Mouse (Mus musculus) thymus, adult 2 months (tissue): Measurements from ENCODE around the gene Ndufb3. TPM values are rescaled to one million over a fixed set of nuclear protein-coding genes. Genes with fewer than 3 reads are reported as not detected.

Experiments
- DNase-seq: peaks from one replicate; pipeline ENCODE4 v3.0.0; 2021
- H3K27ac ChIP-seq: fragments of 200-500 bp; 2 replicates; pipeline ENCODE4 v1.5.1; 2012; ENCODE audit warnings: low read length, control low read depth; ENCODE audit not compliant: control insufficient read depth, insufficient read depth
- H3K27me3 ChIP-seq: fragments of 200-500 bp; 2 replicates; pipeline ENCODE4 v1.6.1; 2012; ENCODE audit warnings: mild to moderate bottlenecking, low read length, moderate library complexity, mixed read lengths; ENCODE audit not compliant: control insufficient read depth, insufficient read depth
- H3K36me3 ChIP-seq: fragments of 200-500 bp; 2 replicates; pipeline ENCODE4 v1.6.1; 2012; ENCODE audit warnings: mild to moderate bottlenecking, low read length, moderate library complexity; ENCODE audit not compliant: control insufficient read depth, insufficient read depth
- H3K4me1 ChIP-seq: fragments of 200-500 bp; replicated peaks from 2 replicates; pipeline ENCODE4 v1.6.1; 2012; ENCODE audit warnings: low read length; ENCODE audit not compliant: control insufficient read depth, insufficient read depth
- H3K4me3 ChIP-seq: fragments of 200-500 bp; 2 replicates; pipeline ENCODE4 v1.5.1; 2012; ENCODE audit warnings: mild to moderate bottlenecking, low read length, control low read depth, moderate library complexity; ENCODE audit not compliant: control insufficient read depth, insufficient read depth
- CTCF ChIP-seq: fragments of 200-500 bp; IDR thresholded peaks from 2 replicates; pipeline ENCODE4 v1.5.1; 2012; ENCODE audit warnings: mild to moderate bottlenecking, control low read depth, low read length, moderate library complexity, borderline replicate concordance; ENCODE audit not compliant: control insufficient read depth, poor library complexity, insufficient read depth; ENCODE audit errors: extremely low read depth
- POLR2A ChIP-seq: fragments of 200-500 bp; IDR thresholded peaks from 2 replicates; pipeline ENCODE4 v1.6.1; 2012; ENCODE audit warnings: mild to moderate bottlenecking, low read length, control low read depth, moderate library complexity; ENCODE audit not compliant: control insufficient read depth, poor library complexity, insufficient read depth; ENCODE audit errors: extremely low read depth
- WGBS: fragments of 180-500 bp; shearing (Covaris S2); methylation state at CpG from one replicate; pipeline ENCODE4 v1.1.7; 2018; 5-methylcytosine and 5-hydroxymethylcytosine counted together
- polyA plus RNA-seq: library from polyadenylated mRNA; depleted of rRNA; stranded (reverse); fragments of >200 nt; gene quantifications from 2 replicates; pipeline ENCODE4 v1.2.3, GENCODE M21; 2012

The Ndufb3 gene
- polyA plus RNA-seq, 1 experiment, result 45.2 TPM

GRCm38 (mm10) chr1:58568456-58569130, 17.6 kb upstream of the Ndufb3 start:
- TF ChIP-seq CTCF (no peak), POLR2A (no peak)
- no peak for DNase-seq
- H3K27me3 ChIP-seq, result no peaks in the 10 kb centered on the region
- no peak overlapping the region for H3K4me3 ChIP-seq
- no peaks in the 10 kb centered on the region for H3K4me1 ChIP-seq
- H3K27ac ChIP-seq, result no peak overlapping the region
- H3K36me3 ChIP-seq, result no peaks in the 10 kb centered on the region

GRCm38 (mm10) chr1:58570437-58570836, 15.7 kb upstream of the Ndufb3 start:
- WGBS, result 94% methylated on average over 4 of the region's 4 CpGs
- H3K4me3 ChIP-seq, result no peak overlapping the region
- H3K4me1 ChIP-seq, result no peaks in the 10 kb centered on the region
- no peaks in the 10 kb centered on the region for H3K27me3 ChIP-seq
- H3K36me3 ChIP-seq, result no peaks in the 10 kb centered on the region
- no peak for TF ChIP-seq POLR2A
- no peak for TF ChIP-seq CTCF
- H3K27ac ChIP-seq, result no peak overlapping the region
- no peak for DNase-seq

GRCm38 (mm10) chr1:58579179-58579578, 7.0 kb upstream of the Ndufb3 start:
- no peak overlapping the region for H3K27ac ChIP-seq
- no peaks in the 10 kb centered on the region for H3K27me3 ChIP-seq
- peak; percentile 43 for DNase-seq
- 92% methylated on average over 2 of the region's 2 CpGs for WGBS
- H3K4me1 ChIP-seq, result no peaks in the 10 kb centered on the region
- H3K4me3 ChIP-seq, result no peak overlapping the region
- no peaks in the 10 kb centered on the region for H3K36me3 ChIP-seq
- TF ChIP-seq POLR2A (no peak), CTCF (no peak)

GRCm38 (mm10) chr1:58582611-58583010, 3.6 kb upstream of the Ndufb3 start:
- TF ChIP-seq POLR2A (no peak), CTCF (no peak)
- no peak overlapping the region for H3K4me3 ChIP-seq

GRCm38 (mm10) chr1:58584271-58584670, 1.9 kb upstream of the Ndufb3 start:
- Histone ChIP-seq H3K36me3 (no peaks in the 10 kb centered on the region), H3K27me3 (no peaks in the 10 kb centered on the region), H3K4me1 (peaks cover 5% of the 10 kb centered on the region), H3K27ac (no peak overlapping the region), H3K4me3 (no peak overlapping the region)
- no peak for DNase-seq
- WGBS, result 75% methylated on average over 1 of the region's 1 CpGs
- no peak for TF ChIP-seq CTCF
- no peak for TF ChIP-seq POLR2A

More at GRCm38 (mm10) chr1:58582611-58583010, 3.6 kb upstream of the Ndufb3 start:
- H3K4me1 ChIP-seq, result peaks cover 5% of the 10 kb centered on the region
- 89% methylated on average over 1 of the region's 1 CpGs for WGBS
- no peaks in the 10 kb centered on the region for H3K36me3 ChIP-seq
- H3K27me3 ChIP-seq, result no peaks in the 10 kb centered on the region
- DNase-seq, result no peak
- H3K27ac ChIP-seq, result no peak overlapping the region

GRCm38 (mm10) chr1:58585373-58586170, 612 bp upstream of the Ndufb3 start:
- Histone ChIP-seq H3K27ac (no peak overlapping the region), H3K36me3 (no peaks in the 10 kb centered on the region), H3K4me3 (peak overlapping the region; percentile 97), H3K4me1 (peaks cover 5% of the 10 kb centered on the region), H3K27me3 (no peaks in the 10 kb centered on the region)
- TF ChIP-seq POLR2A (no peak), CTCF (no peak)
- no peak for DNase-seq
- WGBS, result 6% methylated on average over 34 of the region's 36 CpGs

- peaks cover 5% of the 10 kb centered on the region for H3K4me1 ChIP-seq
- DNase-seq, result no peak
- no peaks in the 10 kb centered on the region for H3K27me3 ChIP-seq
- TF ChIP-seq POLR2A (no peak), CTCF (no peak)
- H3K27ac ChIP-seq, result no peak overlapping the region
- H3K36me3 ChIP-seq, result peaks cover 8% of the 10 kb centered on the region; the same call in 1 of the 2 replicates
- 88% methylated on average over 1 of the region's 1 CpGs for WGBS
- no peak overlapping the region for H3K4me3 ChIP-seq
Measured at GRCm38 (mm10) chr1:58587491-58587890, 1.3 kb downstream of the Ndufb3 start.
